Mouse (Mus musculus) neural tube, embryonic 11.5 days (tissue): ENCODE data around the gene Siglece. TPM values are rescaled to one million over a fixed set of nuclear protein-coding genes. Genes with fewer than 3 reads are reported as not detected.

Experiments
- ATAC-seq: fragments of 200-750 bp; cut with Nextera tagmentation; 2 replicates; pipeline ENCODE4 v1.8.0; 2017; ENCODE audit warnings: moderate number of reproducible peaks, mild to moderate bottlenecking, moderate TSS enrichment, moderate library complexity; ENCODE audit not compliant: insufficient read depth, low FRiP score, low TSS enrichment
- DNase-seq: peaks from one replicate; pipeline ENCODE4 v3.0.0-alpha.2; 2015; ENCODE audit warnings: low spot score
- H3K27ac ChIP-seq: fragments of 300-500 bp; sonication (generic); 2 replicates; pipeline ENCODE4 v1.5.1; 2014; ENCODE audit warnings: low read depth, mild to moderate bottlenecking, low read length
- H3K27me3 ChIP-seq: fragments of 300-500 bp; sonication (generic); 2 replicates; pipeline ENCODE4 v1.6.1; 2014; ENCODE audit warnings: mild to moderate bottlenecking, low read length, mixed read lengths; ENCODE audit not compliant: control insufficient read depth, insufficient read depth
- H3K36me3 ChIP-seq: fragments of 300-500 bp; sonication (generic); 2 replicates; pipeline ENCODE4 v1.6.1; 2014; ENCODE audit warnings: mild to moderate bottlenecking, low read length, moderate library complexity, mixed read lengths; ENCODE audit not compliant: control insufficient read depth, insufficient read depth
- H3K4me1 ChIP-seq: fragments of 300-500 bp; sonication (generic); 2 replicates; pipeline ENCODE4 v1.6.1; 2014; ENCODE audit warnings: low read length, mixed read lengths; ENCODE audit not compliant: control insufficient read depth, insufficient read depth
- H3K4me2 ChIP-seq: fragments of 300-500 bp; sonication (generic); 2 replicates; pipeline ENCODE4 v1.6.1; 2014; ENCODE audit warnings: low read depth, mild to moderate bottlenecking, moderate library complexity
- H3K4me3 ChIP-seq: fragments of 300-500 bp; sonication (generic); 2 replicates; pipeline ENCODE4 v1.5.1; 2014; ENCODE audit warnings: low read depth, low read length
- H3K9ac ChIP-seq: fragments of 300-500 bp; sonication (generic); 2 replicates; pipeline ENCODE4 v1.6.1; 2014; ENCODE audit warnings: mild to moderate bottlenecking, low read length
- H3K9me3 ChIP-seq: fragments of 300-500 bp; sonication (generic); 2 replicates; pipeline ENCODE4 v1.6.1; 2016; ENCODE audit warnings: low read length; ENCODE audit not compliant: control insufficient read depth
- WGBS: fragments of 180-500 bp; shearing (Covaris S2); extraction: QIAGEN DNeasy Blood & Tissue Kit; methylation state at CpG from one replicate; pipeline ENCODE4 v1.1.7; 2014; 5-methylcytosine and 5-hydroxymethylcytosine counted together
- polyA plus RNA-seq: library from polyadenylated mRNA; unstranded; fragments of >200 nt; fragmentation: Nextera tagmentation; extraction: Ambion mirVana; gene quantifications from 2 replicates; pipeline ENCODE4 v1.2.1, GENCODE M21; 2014

Siglece gene
- polyA plus RNA-seq, 1 experiment from 2014 or later: 0.34 TPM

DNA sequence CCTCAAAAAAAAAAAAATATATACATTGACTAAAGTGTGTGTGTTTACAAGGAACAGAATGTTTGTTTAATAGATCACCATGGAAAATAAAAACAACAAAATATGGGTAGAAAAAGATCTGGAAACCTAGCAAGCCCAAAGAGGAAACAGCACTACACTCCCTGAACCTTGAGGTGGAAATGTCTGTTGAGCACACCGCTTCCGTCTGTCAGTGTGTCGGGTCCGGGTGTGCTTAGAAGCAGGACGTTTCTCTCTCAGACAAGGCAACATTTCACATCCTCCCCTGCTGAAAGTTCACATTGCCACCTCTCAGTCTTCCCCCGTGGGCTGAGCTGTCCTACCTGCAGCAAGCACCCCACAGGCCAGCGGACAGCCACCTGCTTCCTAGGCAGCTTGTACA lies 37.0 kb downstream of the Siglece start:
- Histone ChIP-seq H3K9me3 (no peaks in the 10 kb centered on the region), H3K4me2 (no peak overlapping the region), H3K4me3 (no peak overlapping the region), H3K4me1 (no peaks in the 10 kb centered on the region), H3K9ac (no peak overlapping the region), H3K27me3 (no peaks in the 10 kb centered on the region), H3K27ac (no peak overlapping the region), H3K36me3 (no peaks in the 10 kb centered on the region)
- DNase-seq: no peak
- 80% methylated on average over 7 of the region's 7 CpGs for WGBS
- no peak for ATAC-seq

DNA sequence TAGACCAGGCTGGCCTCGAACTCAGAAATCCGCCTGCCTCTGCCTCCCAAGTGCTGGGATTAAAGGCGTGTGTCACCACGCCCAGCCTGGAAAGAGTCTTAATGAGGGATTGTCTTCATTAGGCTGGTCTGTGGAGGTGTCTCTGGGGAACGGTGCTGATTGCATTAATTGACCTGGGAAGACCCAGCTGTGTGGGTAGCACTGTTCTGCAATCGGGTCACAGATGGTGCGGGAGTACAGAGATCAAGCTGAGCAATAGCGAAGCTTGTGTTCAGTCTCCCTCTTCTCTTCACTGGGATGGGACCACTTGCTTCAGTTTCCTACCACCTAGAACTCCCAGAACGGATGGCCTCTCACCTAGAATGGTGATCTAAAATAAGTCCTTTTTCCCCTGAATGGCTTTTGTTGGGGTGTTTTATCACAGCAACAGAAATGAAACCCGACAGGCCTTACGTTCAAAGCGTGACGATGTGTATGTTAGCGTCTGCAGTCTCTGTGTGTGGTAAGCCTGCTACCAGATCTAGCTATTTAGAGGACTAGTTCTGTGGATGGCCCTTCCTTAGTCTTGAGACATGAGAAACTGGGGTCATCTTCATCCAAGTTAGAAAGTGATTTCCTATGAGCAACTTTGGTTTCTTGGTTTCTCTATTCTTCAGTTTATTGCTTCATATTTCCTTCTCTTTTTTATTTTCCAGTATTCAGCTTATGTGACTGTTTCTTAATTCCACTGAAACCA lies 46.0 kb downstream of the Siglece start:
- Histone ChIP-seq H3K4me2 (no peak overlapping the region), H3K9me3 (no peaks in the 10 kb centered on the region), H3K27ac (no peak overlapping the region), H3K4me1 (no peaks in the 10 kb centered on the region), H3K4me3 (no peak overlapping the region), H3K9ac (no peak overlapping the region), H3K36me3 (no peaks in the 10 kb centered on the region), H3K27me3 (no peaks in the 10 kb centered on the region)
- no peak for ATAC-seq
- DNase-seq: no peak
- WGBS: 89% methylated on average over 14 of the region's 14 CpGs

DNA sequence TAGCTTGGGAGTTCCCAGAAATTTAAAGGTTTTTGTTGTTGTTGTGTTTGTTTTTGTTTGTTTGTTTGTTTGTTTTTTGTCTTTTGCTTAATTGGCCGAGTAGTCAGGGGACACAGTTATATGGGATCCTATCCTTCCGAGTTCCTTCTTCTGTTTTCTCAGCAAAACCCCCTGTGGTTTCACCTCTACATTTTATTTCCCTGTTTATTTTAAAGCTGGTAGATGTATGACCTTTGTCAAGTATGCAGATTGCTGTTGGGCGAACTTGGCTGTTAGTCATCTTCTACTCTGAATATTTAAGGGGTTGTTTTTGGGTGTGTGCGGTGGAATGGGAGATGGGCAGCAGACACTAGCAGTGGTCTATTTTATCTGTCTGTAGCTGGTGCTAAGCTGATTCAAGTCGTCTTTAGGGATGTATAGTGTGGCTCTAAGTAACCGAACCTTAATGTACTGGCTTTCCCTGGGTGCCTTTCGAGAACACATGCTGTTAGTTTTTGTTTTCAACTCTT lies 51.6 kb downstream of the Siglece start:
- Histone ChIP-seq H3K27me3 (no peaks in the 10 kb centered on the region), H3K36me3 (no peaks in the 10 kb centered on the region), H3K9me3 (no peaks in the 10 kb centered on the region), H3K4me2 (no peak overlapping the region), H3K4me3 (no peak overlapping the region), H3K27ac (no peak overlapping the region), H3K9ac (no peak overlapping the region), H3K4me1 (no peaks in the 10 kb centered on the region)
- DNase-seq (no peak), ATAC-seq (no peak)
- 80% methylated on average over 7 of the region's 7 CpGs for WGBS

DNA sequence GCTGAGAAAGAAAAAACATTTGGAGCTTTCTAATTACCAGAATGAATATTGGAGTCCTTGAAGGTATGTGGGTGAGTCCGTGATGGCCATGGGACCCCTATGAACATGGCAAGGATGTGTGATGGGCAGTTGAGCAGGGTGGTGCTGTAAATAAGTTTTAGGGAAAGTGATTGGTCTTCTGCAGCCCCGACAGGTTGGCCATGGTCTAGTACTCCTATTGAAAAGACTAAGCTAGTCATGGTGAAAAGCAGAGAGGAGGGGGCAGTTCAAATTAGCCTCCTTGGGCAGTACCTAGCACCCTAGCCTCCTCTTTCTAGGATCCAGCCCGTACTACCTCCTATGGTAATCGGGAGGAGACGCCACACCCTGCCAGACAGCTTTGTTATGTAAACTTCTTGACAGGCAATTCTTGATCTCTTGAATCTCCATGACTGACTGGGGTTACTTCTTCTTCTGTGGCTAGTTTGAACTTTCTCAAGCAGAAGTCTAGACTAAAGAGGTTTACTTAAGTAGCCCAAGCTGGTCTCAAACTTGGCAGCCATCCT lies 52.1 kb downstream of the Siglece start:
- Histone ChIP-seq H3K9me3 (no peaks in the 10 kb centered on the region), H3K9ac (no peak overlapping the region), H3K4me2 (peak overlapping the region; percentile 70), H3K4me1 (no peaks in the 10 kb centered on the region), H3K27ac (no peak overlapping the region), H3K27me3 (no peaks in the 10 kb centered on the region), H3K4me3 (no peak overlapping the region), H3K36me3 (no peaks in the 10 kb centered on the region)
- no peak for ATAC-seq
- DNase-seq: no peak
- 51% methylated on average over 5 of the region's 5 CpGs for WGBS

DNA sequence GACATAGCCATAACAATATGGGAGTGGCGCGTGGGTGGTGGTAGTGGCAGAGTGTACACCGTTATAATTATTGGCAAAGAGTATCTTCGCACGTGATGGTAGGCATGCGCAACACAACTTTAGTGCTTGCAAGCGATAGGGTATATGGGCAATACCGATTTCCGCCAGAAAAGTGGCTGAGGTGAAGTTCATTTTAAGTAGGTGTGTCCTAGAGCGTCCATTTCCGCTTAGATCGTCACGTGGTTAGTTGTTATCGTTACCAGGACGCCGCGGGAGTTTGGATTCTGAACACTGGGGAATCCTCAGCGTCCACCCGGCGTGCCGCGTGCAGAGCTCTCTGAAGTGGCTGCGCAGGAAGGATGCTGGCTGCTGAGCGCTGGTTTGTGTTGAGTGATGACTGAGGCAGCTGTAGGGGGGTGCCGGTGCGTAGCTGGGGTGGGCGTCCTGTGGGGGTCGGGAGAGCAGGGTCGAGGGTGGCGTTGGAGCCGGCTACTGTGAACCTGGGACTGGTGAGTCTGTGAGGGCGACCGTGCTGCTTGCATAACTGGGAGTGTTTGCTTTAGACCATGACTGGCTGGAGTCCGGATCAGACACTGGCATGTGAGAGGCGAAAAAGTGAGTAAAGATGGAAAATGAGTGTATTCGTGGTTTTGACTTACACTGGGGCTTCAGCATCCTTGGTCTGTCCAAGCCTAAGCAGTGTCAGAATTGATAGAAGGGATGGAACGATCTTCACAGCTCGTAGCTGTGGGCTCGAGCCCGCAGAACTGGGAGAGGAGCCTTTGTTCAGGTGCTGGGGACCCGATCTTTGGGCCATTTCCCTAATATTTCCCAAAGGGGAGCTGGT lies 52.8 kb downstream of the Siglece start, which contains the start of gene Zfp819:
TSS of gene Zfp819 (plus strand) at position 274 of the 847 bp plus-strand sequence.
- Histone ChIP-seq H3K4me1 (no peaks in the 10 kb centered on the region), H3K9ac (peak within 1 kb of the TSS; percentile 49), H3K27ac (no peak within 1 kb of the TSS), H3K36me3 (no peaks in the 10 kb centered on the region), H3K27me3 (no peaks in the 10 kb centered on the region), H3K4me3 (peak within 1 kb of the TSS; percentile 37), H3K4me2 (peak within 1 kb of the TSS; percentile 70), H3K9me3 (no peaks in the 10 kb centered on the region)
- ATAC-seq (peak; percentile 77), DNase-seq (peak; percentile 80)
- 19% methylated on average over 41 of the region's 41 CpGs for WGBS

DNA sequence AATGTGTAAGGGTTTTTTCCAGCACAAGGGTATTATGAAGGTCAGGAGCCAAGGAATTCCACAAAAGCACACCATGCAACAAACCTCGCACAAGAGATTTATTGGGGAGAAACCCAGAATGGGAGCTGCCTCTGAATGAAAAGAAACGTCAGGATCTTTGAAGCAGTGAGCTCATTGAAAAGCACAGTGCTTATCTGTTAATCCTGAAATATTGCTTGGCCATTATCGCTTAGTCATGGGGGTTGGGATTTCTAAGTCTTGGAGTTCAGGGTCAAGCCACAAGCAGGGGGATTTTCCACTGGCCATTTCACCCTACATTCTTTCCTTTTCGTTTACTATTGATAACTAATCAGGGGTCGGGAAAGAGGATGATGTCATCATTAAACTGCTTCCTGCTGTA lies 58.1 kb downstream of the Siglece start:
- H3K4me2 ChIP-seq: 0 out of 2 replicates have a peak overlapping the region, but pooled peaks have one; percentile 3
- 30% methylated on average over 5 of the region's 5 CpGs for WGBS
- H3K27me3 ChIP-seq: no peaks in the 10 kb centered on the region
- DNase-seq (no peak), ATAC-seq (no peak)
- no peak overlapping the region for H3K4me3 ChIP-seq
- no peak overlapping the region for H3K27ac ChIP-seq
- H3K4me1 ChIP-seq: no peaks in the 10 kb centered on the region; the same call in 1 of the 2 replicates
- H3K9ac ChIP-seq: no peak overlapping the region
- no peaks in the 10 kb centered on the region for H3K36me3 ChIP-seq
- H3K9me3 ChIP-seq: no peaks in the 10 kb centered on the region

Other genes starting within 250 kb of the Siglece start
- gene Lim2, start 232.5 kb downstream of the Siglece start, polyA plus RNA-seq: not detected in 2 replicates
- gene Nkg7, start 223.1 kb downstream of the Siglece start, polyA plus RNA-seq: not detected in 2 replicates
- gene Cldnd2, start 219.4 kb downstream of the Siglece start, polyA plus RNA-seq: not detected in 2 replicates
- gene Etfb, start 216.1 kb downstream of the Siglece start, polyA plus RNA-seq: 207 and 224 TPM in 2 replicates
- gene Gm45233, start 216.0 kb downstream of the Siglece start, polyA plus RNA-seq: not detected in 2 replicates
- gene Vsig10l, start 197.0 kb downstream of the Siglece start, polyA plus RNA-seq: 2.0 and 4.0 TPM in 2 replicates
- 2.4 and 2.7 TPM in 2 replicates for gene Iglon5, start 170.1 kb downstream of the Siglece start, polyA plus RNA-seq
- gene 4931406B18Rik, start 154.2 kb downstream of the Siglece start, polyA plus RNA-seq: not detected in 2 replicates
- 1.2 and 1.3 TPM in 2 replicates for gene Cd33, start 115.7 kb downstream of the Siglece start, polyA plus RNA-seq
- gene Zfp658, start 97.9 kb downstream of the Siglece start, polyA plus RNA-seq: 7.7 and 8.9 TPM in 2 replicates
- gene Zfp719, start 80.6 kb downstream of the Siglece start, polyA plus RNA-seq: 18.4 and 19.3 TPM in 2 replicates
- 0.25 and 0.64 TPM in 2 replicates for gene Zfp819, start 53.0 kb downstream of the Siglece start, polyA plus RNA-seq
- gene Ceacam18, start 25.5 kb downstream of the Siglece start, polyA plus RNA-seq: not detected in 2 replicates
- gene Ctu1, start 11.9 kb upstream of the Siglece start, polyA plus RNA-seq: 11.0 and 11.6 TPM in 2 replicates
- not detected in 2 replicates for gene Klk14, start 30.3 kb upstream of the Siglece start, polyA plus RNA-seq
- 0.39 TPM in 1 of 2 replicates, not detected in the other for gene Klk13, start 52.4 kb upstream of the Siglece start, polyA plus RNA-seq
- not detected in 2 replicates for gene Klk12, start 108.7 kb upstream of the Siglece start, polyA plus RNA-seq
- not detected in 2 replicates for gene Klk11, start 114.4 kb upstream of the Siglece start, polyA plus RNA-seq
- gene Klk10, start 120.9 kb upstream of the Siglece start, polyA plus RNA-seq: not detected in 2 replicates
- gene Klk9, start 131.7 kb upstream of the Siglece start, polyA plus RNA-seq: not detected in 2 replicates
- gene Klk8, start 137.4 kb upstream of the Siglece start, polyA plus RNA-seq: 8.6 and 9.4 TPM in 2 replicates
- gene Klk7, start 151.1 kb upstream of the Siglece start, polyA plus RNA-seq: not detected in 2 replicates
- not detected in 2 replicates for gene Klk6, start 164.3 kb upstream of the Siglece start, polyA plus RNA-seq
- not detected in 2 replicates for gene Klk5, start 181.8 kb upstream of the Siglece start, polyA plus RNA-seq
- gene Klk4, start 221.0 kb upstream of the Siglece start, polyA plus RNA-seq: not detected in 2 replicates